Mouse (Mus musculus) midbrain, postnatal 0 days (tissue): ENCODE measurements around the gene Rfc5. TPM values are rescaled to one million over a fixed set of nuclear protein-coding genes. Genes with fewer than 3 reads are reported as not detected.

ENCODE experiments used
- ATAC-seq: fragments of 200-750 bp; cut with Nextera tagmentation; 2 replicates; pipeline ENCODE4 v1.8.0; 2017; ENCODE audit warnings: moderate number of reproducible peaks, mild to moderate bottlenecking, moderate TSS enrichment, moderate library complexity; ENCODE audit not compliant: low FRiP score
- DNase-seq: peaks from one replicate; pipeline ENCODE4 v3.0.0-alpha.2; 2015; ENCODE audit warnings: low spot score
- H3K27ac ChIP-seq: fragments of 300-500 bp; sonication (generic); 2 replicates; pipeline ENCODE4 v1.5.1; 2014; ENCODE audit warnings: low read depth, mild to moderate bottlenecking, low read length, mixed read lengths
- H3K27me3 ChIP-seq: fragments of 300-500 bp; sonication (generic); 2 replicates; pipeline ENCODE4 v1.6.1; 2014; ENCODE audit warnings: low read length, control low read depth, mixed read lengths; ENCODE audit not compliant: insufficient read depth
- H3K36me3 ChIP-seq: fragments of 300-500 bp; sonication (generic); 2 replicates; pipeline ENCODE4 v1.6.1; 2014; ENCODE audit warnings: low read length, control low read depth, mixed read lengths; ENCODE audit not compliant: insufficient read depth
- H3K4me1 ChIP-seq: fragments of 300-500 bp; sonication (generic); 2 replicates; pipeline ENCODE4 v1.6.1; 2014; ENCODE audit warnings: mild to moderate bottlenecking, control low read depth, antibody characterized with exemption, low read length, mixed read lengths; ENCODE audit not compliant: insufficient read depth
- H3K4me2 ChIP-seq: fragments of 300-500 bp; sonication (generic); 2 replicates; pipeline ENCODE4 v1.6.1; 2014; ENCODE audit warnings: low read depth, mild to moderate bottlenecking, low read length, mixed read lengths; ENCODE audit not compliant: poor library complexity, severe bottlenecking
- H3K4me3 ChIP-seq: fragments of 300-500 bp; sonication (generic); 2 replicates; pipeline ENCODE4 v1.5.1; 2014; ENCODE audit warnings: low read depth, mild to moderate bottlenecking, low read length, moderate library complexity
- H3K9ac ChIP-seq: fragments of 300-500 bp; sonication (generic); replicated peaks from 2 replicates; pipeline ENCODE4 v1.6.1; 2014; ENCODE audit warnings: mild to moderate bottlenecking, low read length, moderate library complexity, mixed read lengths; ENCODE audit not compliant: poor library complexity, severe bottlenecking
- H3K9me3 ChIP-seq: fragments of 300-500 bp; sonication (generic); 2 replicates; pipeline ENCODE4 v1.6.1; 2016; ENCODE audit warnings: low read length, control low read depth
- CTCF ChIP-seq: IDR thresholded peaks from 2 replicates; pipeline ENCODE4 v1.5.1; 2016; ENCODE audit warnings: antibody characterized with exemption, mild to moderate bottlenecking
- WGBS: fragments of 180-500 bp; shearing (Covaris S2); extraction: QIAGEN DNeasy Blood & Tissue Kit; methylation state at CpG from one replicate; pipeline ENCODE4 v1.1.7; 2014; 5-methylcytosine and 5-hydroxymethylcytosine counted together
- polyA plus RNA-seq: library from polyadenylated mRNA; unstranded; fragments of >200 nt; fragmentation: Nextera tagmentation; extraction: Ambion mirVana; gene quantifications from 2 replicates; pipeline ENCODE4 v1.2.1, GENCODE M21; 2015
- total RNA-seq: library from RNA; depleted of rRNA; stranded (reverse); fragments of >200 nt; gene quantifications from 2 replicates; pipeline ENCODE4 v1.2.3, GENCODE M21; 2014; rRNA removed

The Rfc5 gene
- total and polyA plus RNA-seq, 2 experiments from 2014 or later = 12.0 to 22.0 TPM

DNA sequence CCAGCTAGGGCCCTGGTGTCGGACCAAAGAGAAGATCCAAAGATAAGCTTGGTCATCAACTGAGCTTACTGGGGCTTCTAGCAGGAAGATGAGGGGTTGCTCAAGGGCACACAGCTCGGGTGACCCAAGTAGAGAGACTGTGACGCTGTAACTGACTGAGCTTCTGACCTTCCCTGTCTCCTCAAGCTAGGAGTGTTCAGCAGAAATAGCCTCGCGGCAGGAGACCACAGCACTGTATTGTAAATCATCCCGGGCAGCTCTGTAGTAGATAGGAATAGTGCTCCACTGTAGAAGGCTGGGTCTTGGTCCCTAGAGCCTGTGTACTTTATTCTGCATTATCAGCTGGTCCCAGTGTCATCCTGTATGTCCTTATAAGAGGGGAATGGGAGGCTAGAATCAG is 47.0 kb downstream of the Rfc5 start:
- ATAC-seq = no peak
- Histone ChIP-seq H3K36me3 (no peaks in the 10 kb centered on the region), H3K27ac (no peak overlapping the region), H3K4me2 (no peak overlapping the region), H3K4me3 (no peak overlapping the region), H3K9ac (no peak overlapping the region), H3K27me3 (no peaks in the 10 kb centered on the region), H3K4me1 (no peaks in the 10 kb centered on the region), H3K9me3 (no peaks in the 10 kb centered on the region)
- no peak for TF ChIP-seq CTCF
- 88% methylated on average over 6 of the region's 6 CpGs for WGBS
- no peak for DNase-seq

DNA sequence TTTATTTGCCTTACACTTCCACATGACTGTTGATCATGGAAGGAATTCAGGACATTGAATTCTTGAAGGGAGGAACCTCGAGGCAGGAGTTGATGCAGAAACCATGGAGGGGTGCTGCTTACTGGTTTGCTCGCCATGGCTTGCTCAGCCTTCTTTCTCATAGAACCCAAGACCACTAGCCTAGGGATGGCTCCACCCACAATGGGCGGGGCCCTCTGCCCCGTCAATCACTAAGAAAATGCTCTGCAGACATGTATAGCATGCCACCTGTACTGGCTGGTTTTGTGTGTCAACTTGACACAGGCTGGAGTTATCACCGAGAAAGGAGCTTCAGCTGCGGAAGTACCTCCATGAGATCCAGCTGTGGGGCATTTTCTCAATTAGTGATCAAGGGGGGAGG is 48.8 kb downstream of the Rfc5 start:
- H3K4me1 ChIP-seq = no peaks in the 10 kb centered on the region
- H3K36me3 ChIP-seq = no peaks in the 10 kb centered on the region
- H3K27me3 ChIP-seq = no peaks in the 10 kb centered on the region
- no peak overlapping the region for H3K27ac ChIP-seq
- H3K4me2 ChIP-seq = no peak overlapping the region
- H3K4me3 ChIP-seq = no peak overlapping the region
- H3K9me3 ChIP-seq = no peaks in the 10 kb centered on the region
- WGBS = 92% methylated on average over 6 of the region's 6 CpGs
- ATAC-seq = no peak
- no peak overlapping the region for H3K9ac ChIP-seq
- no peak for DNase-seq
- TF ChIP-seq CTCF = no peak

DNA sequence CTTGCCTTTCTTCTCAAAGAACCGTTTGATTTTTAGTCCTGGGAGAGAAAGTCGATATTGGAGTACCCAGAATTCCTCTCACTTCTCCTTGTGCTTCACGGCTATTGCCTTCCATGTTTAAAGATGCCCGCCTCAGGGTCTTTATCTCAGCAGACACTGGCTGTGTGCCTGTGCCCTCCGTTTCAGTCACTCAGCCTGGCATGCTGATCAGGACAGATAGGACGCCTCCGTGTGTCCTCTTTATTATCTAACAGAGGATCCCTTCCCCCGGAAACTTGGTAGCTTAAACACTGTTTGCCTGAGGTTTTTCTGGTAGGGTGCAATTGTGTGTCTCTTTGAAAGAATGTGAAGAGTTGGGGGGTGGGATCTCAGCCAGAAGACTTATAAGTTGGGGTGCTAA is 50.3 kb downstream of the Rfc5 start:
- Histone ChIP-seq H3K27me3 (no peaks in the 10 kb centered on the region), H3K9me3 (no peaks in the 10 kb centered on the region), H3K9ac (no peak overlapping the region), H3K4me2 (no peak overlapping the region), H3K4me1 (no peaks in the 10 kb centered on the region), H3K27ac (no peak overlapping the region), H3K36me3 (no peaks in the 10 kb centered on the region), H3K4me3 (no peak overlapping the region)
- no peak for ATAC-seq
- DNase-seq = no peak
- WGBS = 79% methylated on average over 8 of the region's 8 CpGs
- no peak for TF ChIP-seq CTCF

DNA sequence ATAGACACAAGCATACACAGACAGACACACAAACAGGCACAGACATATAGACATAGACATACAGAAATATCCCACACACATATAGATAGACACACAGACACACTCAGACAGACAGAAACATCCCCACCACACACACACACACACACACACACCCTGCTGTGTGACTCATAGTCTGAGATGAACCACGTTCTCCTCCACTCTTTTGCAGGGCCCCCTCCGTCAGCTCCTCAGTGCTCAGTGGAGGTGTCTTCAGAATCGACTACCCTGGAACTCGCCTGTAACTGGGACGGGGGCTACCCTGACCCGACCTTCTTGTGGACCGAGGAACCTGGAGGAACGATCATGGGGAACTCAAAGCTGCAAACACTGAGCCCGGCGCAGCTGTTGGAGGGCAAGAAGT is 50.8 kb downstream of the Rfc5 start:
- ATAC-seq = no peak
- Histone ChIP-seq H3K9ac (no peak overlapping the region), H3K4me1 (no peaks in the 10 kb centered on the region), H3K27ac (no peak overlapping the region), H3K27me3 (no peaks in the 10 kb centered on the region), H3K4me2 (no peak overlapping the region), H3K36me3 (no peaks in the 10 kb centered on the region), H3K9me3 (no peaks in the 10 kb centered on the region), H3K4me3 (no peak overlapping the region)
- no peak for TF ChIP-seq CTCF
- no peak for DNase-seq
- WGBS = 91% methylated on average over 10 of the region's 10 CpGs

DNA sequence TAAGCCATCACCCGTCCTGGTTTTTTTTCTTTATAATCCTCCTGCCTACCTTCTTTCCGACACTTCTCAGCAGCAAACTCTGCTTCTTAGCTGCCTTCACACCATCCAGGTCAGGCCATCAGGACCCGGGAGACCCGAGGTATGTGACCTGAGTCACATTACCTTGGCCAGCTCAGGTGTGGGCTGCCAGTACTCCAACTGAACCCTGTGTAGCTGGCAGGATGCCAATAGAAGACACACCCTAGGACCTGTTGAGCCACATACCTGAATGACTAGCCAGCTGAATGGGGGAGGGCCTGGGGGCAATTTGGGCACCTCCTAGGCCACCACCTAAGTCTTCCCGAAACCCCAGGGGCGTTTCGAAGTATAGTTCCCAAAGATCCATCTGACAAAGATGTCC is 58.4 kb downstream of the Rfc5 start:
- Histone ChIP-seq H3K9ac (no peak overlapping the region), H3K9me3 (no peaks in the 10 kb centered on the region)
- WGBS = 89% methylated on average over 7 of the region's 7 CpGs

More for the DNA sequence above, 58.4 kb downstream of the Rfc5 start:
- no peak overlapping the region for H3K27ac ChIP-seq
- H3K4me2 ChIP-seq = no peak overlapping the region
- ATAC-seq = no peak
- no peaks in the 10 kb centered on the region for H3K36me3 ChIP-seq
- no peaks in the 10 kb centered on the region for H3K27me3 ChIP-seq
- no peak overlapping the region for H3K4me3 ChIP-seq
- DNase-seq = no peak
- no peaks in the 10 kb centered on the region for H3K4me1 ChIP-seq
- TF ChIP-seq CTCF = no peak

Other genes starting within 250 kb of the Rfc5 start
- gene Pebp1, start 101.4 kb downstream of the Rfc5 start, total RNA-seq = 1,240 and 1,525 TPM in 2 replicates
- gene Pebp1, start 101.4 kb downstream of the Rfc5 start, polyA plus RNA-seq = 1,025 and 1,129 TPM in 2 replicates
- 1.8 and 7.1 TPM in 2 replicates for gene Vsig10, start 70.0 kb downstream of the Rfc5 start, total RNA-seq
- 1.2 and 1.5 TPM in 2 replicates for gene Vsig10, start 70.0 kb downstream of the Rfc5 start, polyA plus RNA-seq
- 395 and 494 TPM in 2 replicates for gene Wsb2, start 31.7 kb downstream of the Rfc5 start, total RNA-seq
- 336 and 360 TPM in 2 replicates for gene Wsb2, start 31.7 kb downstream of the Rfc5 start, polyA plus RNA-seq
- 14.5 and 16.0 TPM in 2 replicates for gene Ksr2, start 25.0 kb upstream of the Rfc5 start, total RNA-seq
- 6.7 and 8.9 TPM in 2 replicates for gene Ksr2, start 25.0 kb upstream of the Rfc5 start, polyA plus RNA-seq